Mouse (Mus musculus) neural tube, embryonic 14.5 days (tissue): ENCODE results near the gene Fto. TPM values are rescaled to one million over a fixed set of nuclear protein-coding genes. Genes with fewer than 3 reads are reported as not detected.
A peak's percentile ranks its signal among the peaks of the same experiment; 100 is the strongest.

Experiments
- ATAC-seq: fragments of 200-750 bp; cut with Nextera tagmentation; 2 replicates; pipeline ENCODE4 v1.8.0; 2017; ENCODE audit warnings: low read depth, mild to moderate bottlenecking, moderate TSS enrichment, moderate library complexity
- H3K27ac ChIP-seq: fragments of 300-500 bp; sonication (generic); 2 replicates; pipeline ENCODE4 v1.5.1; 2014; ENCODE audit warnings: low read depth, mild to moderate bottlenecking, control low read depth, low read length, moderate library complexity, mixed read lengths
- H3K27me3 ChIP-seq: fragments of 300-500 bp; sonication (generic); 2 replicates; pipeline ENCODE4 v1.6.1; 2014; ENCODE audit warnings: low read length; ENCODE audit not compliant: control insufficient read depth, insufficient read depth
- H3K36me3 ChIP-seq: fragments of 300-500 bp; sonication (generic); 2 replicates; pipeline ENCODE4 v1.6.1; 2014; ENCODE audit warnings: low read length, mixed read lengths; ENCODE audit not compliant: control insufficient read depth, insufficient read depth
- H3K4me1 ChIP-seq: fragments of 300-500 bp; sonication (generic); 2 replicates; pipeline ENCODE4 v1.6.1; 2014; ENCODE audit warnings: low read length; ENCODE audit not compliant: control insufficient read depth, insufficient read depth
- H3K4me2 ChIP-seq: fragments of 300-500 bp; sonication (generic); 2 replicates; pipeline ENCODE4 v1.6.1; 2014; ENCODE audit warnings: mild to moderate bottlenecking, low read depth, low read length, control low read depth
- H3K4me3 ChIP-seq: fragments of 300-500 bp; sonication (generic); 2 replicates; pipeline ENCODE4 v1.5.1; 2014; ENCODE audit warnings: low read depth, low read length, control low read depth, mixed read lengths
- H3K9ac ChIP-seq: fragments of 300-500 bp; sonication (generic); replicated peaks from 2 replicates; pipeline ENCODE4 v1.6.1; 2014; ENCODE audit warnings: low read depth, mild to moderate bottlenecking, control low read depth, low read length, mixed read lengths
- H3K9me3 ChIP-seq: fragments of 300-500 bp; sonication (generic); 2 replicates; pipeline ENCODE4 v1.6.1; 2016; ENCODE audit warnings: low read length; ENCODE audit not compliant: control insufficient read depth
- WGBS: fragments of 180-500 bp; shearing (Covaris S2); extraction: QIAGEN DNeasy Blood & Tissue Kit; methylation state at CpG from one replicate; pipeline ENCODE4 v1.1.7; 2014; 5-methylcytosine and 5-hydroxymethylcytosine counted together
- polyA plus RNA-seq: library from polyadenylated mRNA; unstranded; fragments of >200 nt; fragmentation: Nextera tagmentation; extraction: Ambion mirVana; gene quantifications from 2 replicates; pipeline ENCODE4 v1.2.1, GENCODE M21; 2014

Gene Fto
- polyA plus RNA-seq, 1 experiment from 2014 or later, result 144 TPM

DNA sequence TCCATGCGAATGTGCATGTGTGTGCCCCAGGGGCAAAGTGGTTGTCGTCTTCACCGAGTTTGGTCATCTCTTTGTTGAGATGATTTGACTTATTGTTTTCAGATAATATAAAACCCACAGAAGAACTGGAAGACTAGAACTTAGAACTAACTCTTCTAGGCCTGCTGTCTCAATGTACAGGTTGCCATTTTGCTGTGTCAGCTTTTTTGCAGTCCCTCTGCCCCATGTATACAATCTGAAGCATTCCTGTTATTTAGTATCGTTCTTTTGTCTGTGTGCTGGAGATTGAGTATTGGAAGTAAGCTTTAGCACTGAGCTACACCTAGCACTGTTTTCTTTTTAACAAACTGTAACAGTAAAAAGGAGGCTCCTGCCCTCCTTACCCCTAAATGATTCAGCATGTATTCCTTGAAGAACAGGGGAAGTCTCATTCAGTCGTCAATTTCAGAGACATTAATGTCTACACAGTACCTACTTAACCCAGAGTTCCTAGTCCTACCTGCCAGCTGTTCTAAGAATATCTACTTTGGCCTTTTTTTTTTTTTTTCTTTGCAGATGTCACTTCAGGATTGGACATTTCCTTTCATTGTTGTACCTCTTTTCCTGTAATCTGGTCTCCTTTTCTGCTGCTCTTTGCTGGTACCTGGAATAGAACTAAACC, 4.4 kb downstream of the Fto start:
- Histone ChIP-seq H3K4me2 (no peak overlapping the region), H3K4me3 (no peak overlapping the region), H3K4me1 (peaks cover 10% of the 10 kb centered on the region), H3K36me3 (no peaks in the 10 kb centered on the region), H3K27ac (no peak overlapping the region), H3K9me3 (no peaks in the 10 kb centered on the region), H3K27me3 (no peaks in the 10 kb centered on the region), H3K9ac (no peak overlapping the region)
- ATAC-seq, result no peak
- WGBS, result 90% methylated on average over 5 of the region's 5 CpGs

DNA sequence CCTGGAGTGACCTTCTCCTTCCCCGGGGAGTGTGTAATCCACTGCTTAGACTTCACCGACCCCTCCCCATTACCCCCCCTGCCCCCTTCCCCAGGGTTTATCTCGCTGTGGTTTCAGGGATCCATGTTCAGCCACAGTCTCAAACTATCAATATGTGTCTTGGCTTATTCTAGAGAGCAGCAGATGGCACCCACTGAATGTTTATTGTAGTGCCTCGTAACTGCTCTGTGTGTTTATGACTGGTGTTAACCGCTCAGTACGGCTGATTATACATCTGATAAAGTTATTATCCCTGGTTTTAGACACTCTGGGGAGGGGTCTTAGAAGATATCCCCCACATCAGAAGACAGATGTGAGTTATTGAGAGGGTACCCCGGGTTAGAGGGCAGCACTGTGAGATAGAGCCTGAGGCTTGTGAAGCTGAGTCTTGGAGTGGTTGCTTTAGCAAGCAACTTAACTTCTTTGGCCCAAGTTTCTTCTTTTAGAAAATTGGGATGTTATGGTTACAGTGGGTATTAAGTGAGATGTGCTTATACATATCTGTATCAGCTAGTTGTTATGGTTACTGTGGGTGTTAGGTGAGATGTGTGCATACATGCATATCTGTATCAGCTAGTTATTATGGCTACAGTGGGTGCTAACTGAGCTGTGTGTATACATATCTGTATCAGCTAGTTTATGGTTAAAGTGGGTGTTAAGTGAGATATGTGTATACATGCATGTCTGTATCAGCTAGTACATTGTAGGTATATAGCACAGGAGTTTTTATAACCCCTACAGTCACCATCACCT, 5.8 kb downstream of the Fto start:
- Histone ChIP-seq H3K4me3 (no peak overlapping the region), H3K9me3 (no peaks in the 10 kb centered on the region), H3K4me2 (no peak overlapping the region), H3K4me1 (peaks cover 8% of the 10 kb centered on the region), H3K27ac (no peak overlapping the region), H3K9ac (no peak overlapping the region), H3K27me3 (no peaks in the 10 kb centered on the region), H3K36me3 (no peaks in the 10 kb centered on the region)
- no peak for ATAC-seq
- 64% methylated on average over 7 of the region's 7 CpGs for WGBS

DNA sequence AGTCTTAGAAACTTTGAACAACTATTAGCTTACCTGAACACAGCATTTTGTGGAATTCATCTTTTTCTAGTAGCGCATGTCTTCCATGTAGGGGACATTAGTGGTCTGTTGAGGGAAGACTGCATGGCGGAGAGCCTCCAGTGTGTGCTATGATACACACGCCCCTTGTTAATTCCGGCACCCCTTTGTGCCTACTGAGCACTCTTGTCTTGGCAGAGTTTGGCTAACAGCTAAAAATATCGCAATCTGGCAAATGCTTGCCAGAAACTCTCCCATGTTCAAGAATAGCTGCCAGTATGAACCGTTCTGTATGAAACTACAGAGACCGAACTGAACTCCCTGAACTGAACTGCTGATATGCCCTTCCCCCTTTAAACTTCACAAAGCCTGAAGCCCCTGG, 10.2 kb downstream of the Fto start:
- Histone ChIP-seq H3K27ac (no peak overlapping the region), H3K36me3 (no peaks in the 10 kb centered on the region), H3K4me2 (no peak overlapping the region), H3K9me3 (no peaks in the 10 kb centered on the region), H3K9ac (no peak overlapping the region), H3K4me3 (no peak overlapping the region), H3K27me3 (no peaks in the 10 kb centered on the region), H3K4me1 (0 out of 2 replicates have a peak, but pooled peaks cover 4% of the 10 kb centered on the region)
- no peak for ATAC-seq
- WGBS, result 78% methylated on average over 7 of the region's 7 CpGs

DNA sequence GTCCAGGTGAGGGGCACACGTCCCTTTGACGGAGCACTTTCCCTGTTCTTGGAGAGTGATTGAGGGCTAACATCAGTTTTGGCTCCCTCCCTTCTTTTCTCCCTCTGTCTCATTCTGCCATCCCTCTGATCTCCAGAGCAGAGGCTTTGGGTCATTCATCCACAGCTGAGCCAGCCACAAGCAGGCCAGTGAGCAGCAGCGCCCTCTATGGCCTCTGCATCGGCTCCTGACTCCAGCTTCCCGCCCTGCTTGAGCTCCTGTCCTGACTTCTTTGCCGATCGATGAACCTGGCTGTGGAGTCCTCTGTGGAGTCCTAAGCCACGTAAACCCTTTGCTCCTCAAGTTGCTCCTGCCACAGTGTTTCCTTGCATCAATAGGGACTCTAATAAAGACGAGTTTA, 10.9 kb downstream of the Fto start:
- Histone ChIP-seq H3K27ac (no peak overlapping the region), H3K9ac (no peak overlapping the region), H3K27me3 (no peaks in the 10 kb centered on the region), H3K9me3 (no peaks in the 10 kb centered on the region), H3K4me3 (no peak overlapping the region), H3K36me3 (no peaks in the 10 kb centered on the region), H3K4me2 (no peak overlapping the region), H3K4me1 (peaks cover 10% of the 10 kb centered on the region)
- WGBS, result 50% methylated on average over 9 of the region's 9 CpGs
- no peak for ATAC-seq

DNA sequence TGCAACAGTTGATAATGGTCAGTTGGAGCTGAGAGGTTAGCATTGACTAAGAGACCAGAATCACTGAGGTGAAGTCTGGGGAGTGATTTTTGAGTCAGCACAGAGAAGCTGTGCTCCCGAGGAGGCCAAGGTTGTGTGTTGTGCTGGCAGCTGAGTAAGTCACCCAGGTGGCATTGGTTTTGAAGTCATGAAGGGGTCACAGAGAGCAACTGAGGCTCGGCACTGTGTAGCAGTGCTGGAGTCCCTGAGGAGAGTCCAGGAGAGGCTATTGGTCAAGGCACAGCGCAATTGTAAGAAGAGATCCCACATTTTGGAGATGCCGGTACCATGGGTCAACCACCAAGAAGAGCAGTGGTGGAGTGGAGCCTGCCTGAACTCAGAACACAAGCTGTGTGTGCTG, 11.6 kb downstream of the Fto start:
- H3K4me1 ChIP-seq, result peaks cover 16% of the 10 kb centered on the region
- no peaks in the 10 kb centered on the region for H3K9me3 ChIP-seq
- H3K9ac ChIP-seq, result no peak overlapping the region
- WGBS, result 85% methylated on average over 4 of the region's 4 CpGs
- no peak for ATAC-seq
- H3K4me2 ChIP-seq, result no peak overlapping the region
- no peak overlapping the region for H3K4me3 ChIP-seq
- H3K27ac ChIP-seq, result no peak overlapping the region
- H3K36me3 ChIP-seq, result no peaks in the 10 kb centered on the region
- no peaks in the 10 kb centered on the region for H3K27me3 ChIP-seq

DNA sequence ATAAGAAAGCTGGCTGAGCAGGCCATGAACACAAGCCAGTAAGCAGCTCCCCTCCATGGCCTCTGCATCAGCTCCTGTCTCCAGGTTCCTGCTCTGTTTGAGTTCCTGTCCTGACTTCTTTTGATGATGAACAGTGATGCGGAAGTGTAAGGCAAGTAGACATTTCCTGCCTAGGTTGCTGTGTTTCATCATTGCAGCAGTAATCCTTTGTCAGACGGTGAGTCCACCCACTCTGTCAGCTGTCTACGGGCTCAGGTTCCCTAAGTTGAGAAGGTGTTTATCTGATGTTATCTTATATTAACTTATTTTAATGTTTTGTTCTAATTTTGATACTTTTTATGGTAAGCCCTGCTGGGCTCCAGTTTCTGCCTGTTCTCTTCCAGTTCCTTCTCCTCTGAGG, 12.7 kb downstream of the Fto start:
- Histone ChIP-seq H3K36me3 (no peaks in the 10 kb centered on the region), H3K9me3 (no peaks in the 10 kb centered on the region), H3K4me3 (no peak overlapping the region), H3K27ac (no peak overlapping the region), H3K9ac (no peak overlapping the region), H3K4me2 (no peak overlapping the region), H3K4me1 (peaks cover 27% of the 10 kb centered on the region), H3K27me3 (no peaks in the 10 kb centered on the region)
- WGBS, result 87% methylated on average over 3 of the region's 3 CpGs
- no peak for ATAC-seq

DNA sequence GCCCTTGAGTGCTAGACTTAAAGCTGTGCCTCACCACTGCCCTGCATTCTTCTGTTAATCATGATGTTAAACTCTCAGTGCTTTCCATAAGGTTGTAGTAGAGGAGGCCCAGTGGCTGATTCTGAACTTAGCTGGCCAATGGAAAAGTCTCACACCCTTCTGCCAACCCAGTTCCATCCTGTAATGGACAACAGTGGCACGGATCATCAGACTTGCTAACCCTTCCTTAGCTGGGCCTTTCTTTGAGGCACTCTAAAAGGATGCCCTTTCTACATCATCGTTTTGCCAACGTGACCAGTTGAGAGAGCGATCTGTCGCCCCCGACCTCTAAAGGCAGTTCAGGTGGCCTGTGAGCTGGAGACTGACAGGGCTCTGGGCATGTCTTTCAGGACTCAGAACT, 13.6 kb downstream of the Fto start:
- H3K4me1 ChIP-seq, result peaks cover 34% of the 10 kb centered on the region
- no peaks in the 10 kb centered on the region for H3K36me3 ChIP-seq
- H3K9ac ChIP-seq, result no peak overlapping the region
- H3K27ac ChIP-seq, result no peak overlapping the region
- no peaks in the 10 kb centered on the region for H3K27me3 ChIP-seq
- no peaks in the 10 kb centered on the region for H3K9me3 ChIP-seq
- H3K4me3 ChIP-seq, result no peak overlapping the region
- 94% methylated on average over 6 of the region's 6 CpGs for WGBS
- ATAC-seq, result no peak
- no peak overlapping the region for H3K4me2 ChIP-seq

DNA sequence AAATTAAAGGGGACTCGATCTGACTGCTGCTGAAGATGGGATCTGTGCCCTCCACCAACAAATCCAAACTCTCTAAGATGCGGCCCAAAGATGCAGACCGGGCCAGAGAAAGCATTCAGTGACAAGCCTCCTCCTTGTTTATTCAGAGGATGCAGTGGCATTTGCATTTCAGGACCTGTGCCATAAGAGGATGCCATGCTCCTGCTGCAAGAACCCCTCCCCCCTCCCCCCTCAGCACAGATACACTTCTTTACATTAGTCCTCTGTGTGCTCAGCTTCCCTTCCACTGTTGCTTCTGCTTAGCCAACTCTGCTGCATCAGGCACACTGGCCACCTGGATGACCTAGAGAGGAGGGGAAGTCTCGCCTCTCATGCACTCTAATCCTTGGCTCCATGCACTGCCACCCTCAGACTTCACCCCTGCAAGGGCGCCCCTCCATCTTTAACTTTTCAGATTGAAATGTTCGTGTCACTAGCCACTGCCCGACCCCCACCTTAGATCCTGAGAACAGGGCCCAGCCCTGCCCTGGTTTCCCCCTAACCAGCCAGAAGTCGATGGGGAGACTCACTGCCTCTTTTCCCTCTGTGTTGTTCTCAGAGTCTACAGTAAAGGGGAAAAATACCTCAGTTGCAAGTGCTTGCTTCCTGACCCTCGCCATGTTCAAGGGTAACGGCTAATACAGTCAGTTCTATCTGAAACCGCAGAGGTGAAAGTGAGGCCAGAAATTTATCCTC, 14.3 kb downstream of the Fto start:
- Histone ChIP-seq H3K4me1 (peaks cover 38% of the 10 kb centered on the region), H3K27ac (no peak overlapping the region), H3K9ac (no peak overlapping the region), H3K4me2 (no peak overlapping the region), H3K36me3 (no peaks in the 10 kb centered on the region), H3K4me3 (no peak overlapping the region), H3K9me3 (no peaks in the 10 kb centered on the region), H3K27me3 (no peaks in the 10 kb centered on the region)
- ATAC-seq, result no peak
- 83% methylated on average over 11 of the region's 11 CpGs for WGBS

DNA sequence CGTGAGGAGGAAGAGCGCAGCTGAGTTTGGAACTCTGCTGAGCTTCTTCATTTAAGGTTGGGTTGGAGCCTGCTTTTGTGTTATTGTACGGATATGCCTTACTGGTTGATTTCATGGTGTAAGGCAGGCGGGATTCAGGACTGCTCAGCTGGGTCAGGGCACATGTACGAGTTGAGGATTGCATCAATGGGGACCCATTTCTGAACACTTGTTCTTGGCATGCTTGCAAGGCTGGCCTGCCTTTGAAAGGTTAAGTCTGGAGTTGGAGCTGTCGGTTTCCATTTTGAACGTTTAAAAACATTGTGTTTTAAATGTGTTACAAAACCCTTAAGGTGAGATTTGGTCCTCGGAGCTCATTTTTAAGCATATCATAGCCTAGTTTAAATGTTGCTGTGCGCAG, 15.7 kb downstream of the Fto start:
- WGBS, result 71% methylated on average over 9 of the region's 9 CpGs
- no peaks in the 10 kb centered on the region for H3K36me3 ChIP-seq
- H3K27me3 ChIP-seq, result no peaks in the 10 kb centered on the region
- no peaks in the 10 kb centered on the region for H3K9me3 ChIP-seq
- H3K4me2 ChIP-seq, result peak overlapping the region; percentile 43; the same call in 1 of the 2 replicates
- H3K27ac ChIP-seq, result peak overlapping the region; percentile 82; the same call in 1 of the 2 replicates
- ATAC-seq, result no peak
- H3K9ac ChIP-seq, result no peak overlapping the region; the same call in 1 of the 2 replicates
- no peak overlapping the region for H3K4me3 ChIP-seq
- H3K4me1 ChIP-seq, result peaks cover 38% of the 10 kb centered on the region
